Mouse (Mus musculus) limb, embryonic 14.5 days (tissue): ENCODE measurements at regions not wholly inside any gene's neighbourhood (a gene's known extent, or its start where the extent isn't known, plus 50 kb on each side); places are given as distances from the start of the nearest gene placed in this dataset.

ENCODE experiments used
- ATAC-seq: fragments of 200-750 bp; cut with Nextera tagmentation; 2 replicates; pipeline ENCODE4 v1.8.0; 2017; ENCODE audit warnings: low read depth, moderate number of reproducible peaks, moderate TSS enrichment; ENCODE audit not compliant: low FRiP score
- DNase-seq: peaks from one replicate; pipeline ENCODE4 v3.0.0-alpha.2; 2015; ENCODE audit warnings: low spot score
- H3K27ac ChIP-seq: fragments of 300-500 bp; sonication (generic); replicated peaks from 2 replicates; pipeline ENCODE4 v1.5.1; 2014; ENCODE audit warnings: low read depth, mild to moderate bottlenecking, low read length, moderate library complexity, mixed read lengths
- H3K27me3 ChIP-seq: fragments of 300-500 bp; sonication (generic); 2 replicates; pipeline ENCODE4 v1.6.1; 2014; ENCODE audit warnings: low read length, mixed read lengths; ENCODE audit not compliant: control insufficient read depth, insufficient read depth
- H3K36me3 ChIP-seq: fragments of 300-500 bp; sonication (generic); 2 replicates; pipeline ENCODE4 v1.6.1; 2014; ENCODE audit warnings: mild to moderate bottlenecking, low read length, moderate library complexity, mixed read lengths; ENCODE audit not compliant: control insufficient read depth, insufficient read depth
- H3K4me1 ChIP-seq: fragments of 300-500 bp; sonication (generic); 2 replicates; pipeline ENCODE4 v1.6.1; 2014; ENCODE audit warnings: antibody characterized with exemption, low read length, mixed read lengths; ENCODE audit not compliant: control insufficient read depth, insufficient read depth
- H3K4me2 ChIP-seq: fragments of 300-500 bp; sonication (generic); replicated peaks from 2 replicates; pipeline ENCODE4 v1.6.1; 2014; ENCODE audit warnings: low read depth, mild to moderate bottlenecking, low read length, moderate library complexity; ENCODE audit not compliant: severe bottlenecking
- H3K4me3 ChIP-seq: fragments of 300-500 bp; sonication (generic); replicated peaks from 2 replicates; pipeline ENCODE4 v1.5.1; 2014; ENCODE audit warnings: low read length
- H3K9ac ChIP-seq: fragments of 300-500 bp; sonication (generic); 2 replicates; pipeline ENCODE4 v1.6.1; 2014; ENCODE audit warnings: mild to moderate bottlenecking, low read depth, low read length, moderate library complexity; ENCODE audit not compliant: severe bottlenecking
- H3K9me3 ChIP-seq: fragments of 300-500 bp; sonication (generic); 2 replicates; pipeline ENCODE4 v1.6.1; 2016; ENCODE audit warnings: low read length; ENCODE audit not compliant: control insufficient read depth
- POLR2A ChIP-seq: fragments of 200-500 bp; IDR thresholded peaks from 2 replicates; pipeline ENCODE4 v1.8.0; 2012; ENCODE audit warnings: inconsistent platforms, mild to moderate bottlenecking, moderate library complexity, borderline replicate concordance; ENCODE audit not compliant: insufficient read depth, insufficient read length; ENCODE audit errors: extremely low read depth
- WGBS: fragments of 180-500 bp; shearing (Covaris S2); extraction: QIAGEN DNeasy Blood & Tissue Kit; methylation state at CpG from one replicate; pipeline ENCODE4 v1.1.7; 2014; 5-methylcytosine and 5-hydroxymethylcytosine counted together

- no peaks in the 10 kb centered on the region for H3K4me1 ChIP-seq
- H3K27me3 ChIP-seq, result no peaks in the 10 kb centered on the region
- H3K27ac ChIP-seq, result no peak overlapping the region
- 70% methylated on average over 3 of the region's 3 CpGs for WGBS
- TF ChIP-seq POLR2A, result no peak
- no peak for ATAC-seq
- no peak overlapping the region for H3K4me2 ChIP-seq
- H3K9me3 ChIP-seq, result no peaks in the 10 kb centered on the region
- H3K4me3 ChIP-seq, result no peak overlapping the region
- no peak for DNase-seq
- no peaks in the 10 kb centered on the region for H3K36me3 ChIP-seq
- H3K9ac ChIP-seq, result no peak overlapping the region
Measured at GRCm38 (mm10) chr13:72800546-72800945, 171.9 kb downstream of the Irx2 start.

DNA sequence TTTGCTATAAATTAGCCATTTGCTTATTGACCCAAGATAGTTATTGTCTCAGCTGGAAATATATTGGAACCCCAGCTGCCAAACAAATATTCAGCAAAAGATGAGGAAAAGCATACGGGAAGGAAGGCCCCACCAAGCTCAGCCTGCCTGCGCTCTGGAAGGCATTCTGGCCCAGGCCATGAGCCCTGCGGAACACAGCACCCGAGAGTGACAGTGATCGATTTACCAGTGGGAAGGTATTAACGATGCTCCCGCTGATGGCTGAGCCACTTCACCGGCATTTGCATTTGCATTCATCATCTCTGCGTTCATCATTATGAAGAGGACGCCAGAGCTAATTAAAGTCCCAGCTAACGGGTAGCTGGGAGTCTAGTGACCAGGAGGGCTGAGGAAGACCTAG, 174.8 kb downstream of the Irx2 start:
- H3K27me3 ChIP-seq, result no peaks in the 10 kb centered on the region
- no peak for ATAC-seq
- no peak overlapping the region for H3K4me2 ChIP-seq
- no peak overlapping the region for H3K9ac ChIP-seq
- no peaks in the 10 kb centered on the region for H3K9me3 ChIP-seq
- no peak overlapping the region for H3K27ac ChIP-seq
- TF ChIP-seq POLR2A, result no peak
- DNase-seq, result no peak
- H3K4me1 ChIP-seq, result no peaks in the 10 kb centered on the region
- H3K4me3 ChIP-seq, result no peak overlapping the region
- no peaks in the 10 kb centered on the region for H3K36me3 ChIP-seq
- 50% methylated on average over 11 of the region's 11 CpGs for WGBS

- Histone ChIP-seq H3K27me3 (no peaks in the 10 kb centered on the region), H3K36me3 (no peaks in the 10 kb centered on the region), H3K4me2 (no peak overlapping the region), H3K4me1 (no peaks in the 10 kb centered on the region), H3K4me3 (no peak overlapping the region), H3K27ac (no peak overlapping the region), H3K9me3 (no peaks in the 10 kb centered on the region), H3K9ac (no peak overlapping the region)
- WGBS, result 94% methylated on average over 3 of the region's 3 CpGs
- no peak for ATAC-seq
- DNase-seq, result no peak
- TF ChIP-seq POLR2A, result no peak
Measured at GRCm38 (mm10) chr13:72809226-72809625, 180.6 kb downstream of the Irx2 start.

DNA sequence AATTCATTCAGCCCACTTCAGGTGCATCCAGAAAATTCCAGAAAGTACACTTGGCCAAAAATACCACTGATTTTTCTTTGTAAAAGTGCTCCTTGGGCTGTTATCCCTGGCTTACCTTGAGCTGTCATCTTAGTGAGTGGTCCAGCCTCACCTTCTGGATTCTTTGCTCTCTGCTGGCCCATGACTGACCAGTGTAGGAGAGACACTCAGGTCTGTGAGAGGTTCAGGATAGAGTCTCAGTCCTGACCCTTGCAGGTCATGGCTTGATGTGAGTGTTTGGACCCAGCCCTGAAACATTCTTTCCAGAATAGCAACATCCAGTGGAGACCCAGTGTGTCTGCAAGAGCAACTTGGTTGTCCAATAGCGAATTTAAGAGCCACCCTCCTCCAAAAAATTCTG, 182.0 kb downstream of the Irx2 start:
- WGBS, result 75% methylated on average over 1 of the region's 1 CpGs
- no peak for DNase-seq
- H3K9me3 ChIP-seq, result no peaks in the 10 kb centered on the region

DNA sequence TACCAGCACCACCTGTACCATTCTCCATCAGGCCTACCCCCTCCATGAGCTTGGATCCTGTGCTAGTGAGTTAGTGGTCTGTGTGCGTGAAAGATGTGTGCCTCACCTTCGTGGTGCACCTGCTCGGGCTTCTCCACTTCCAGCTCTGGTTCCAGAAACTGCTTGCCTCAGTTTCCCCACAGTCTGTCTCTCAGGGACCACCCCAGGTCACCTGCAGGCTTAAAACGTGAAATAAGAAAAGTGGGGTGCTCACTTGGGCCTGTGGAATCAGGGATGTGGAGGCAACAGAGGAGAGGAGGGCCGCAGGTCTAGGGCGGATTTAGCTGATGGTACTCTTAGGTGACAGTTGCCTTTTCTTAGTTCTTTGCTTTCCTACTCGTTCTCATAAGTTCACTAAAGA, 186.0 kb downstream of the Irx2 start:
- WGBS, result 60% methylated on average over 7 of the region's 7 CpGs
- H3K4me1 ChIP-seq, result no peaks in the 10 kb centered on the region
- H3K27ac ChIP-seq, result no peak overlapping the region
- peaks cover 29% of the 10 kb centered on the region for H3K27me3 ChIP-seq
- H3K36me3 ChIP-seq, result no peaks in the 10 kb centered on the region
- no peak overlapping the region for H3K4me3 ChIP-seq
- H3K4me2 ChIP-seq, result no peak overlapping the region
- no peaks in the 10 kb centered on the region for H3K9me3 ChIP-seq
- DNase-seq (no peak), ATAC-seq (no peak)
- no peak for TF ChIP-seq POLR2A
- no peak overlapping the region for H3K9ac ChIP-seq

More for the DNA sequence above, 182.0 kb downstream of the Irx2 start:
- H3K36me3 ChIP-seq, result no peaks in the 10 kb centered on the region
- no peak overlapping the region for H3K9ac ChIP-seq
- no peak overlapping the region for H3K4me3 ChIP-seq
- no peak for TF ChIP-seq POLR2A
- no peak overlapping the region for H3K27ac ChIP-seq
- ATAC-seq, result no peak
- H3K4me1 ChIP-seq, result no peaks in the 10 kb centered on the region
- peaks cover 10% of the 10 kb centered on the region; the same call in 1 of the 2 replicates for H3K27me3 ChIP-seq
- no peak overlapping the region for H3K4me2 ChIP-seq

- peaks cover 29% of the 10 kb centered on the region for H3K27me3 ChIP-seq
- H3K9me3 ChIP-seq, result no peaks in the 10 kb centered on the region
- WGBS, result 7% methylated on average over 4 of the region's 4 CpGs
- no peak for TF ChIP-seq POLR2A
- DNase-seq (no peak), ATAC-seq (no peak)
- H3K9ac ChIP-seq, result no peak overlapping the region
- H3K4me2 ChIP-seq, result no peak overlapping the region
- no peak overlapping the region for H3K27ac ChIP-seq
- H3K36me3 ChIP-seq, result no peaks in the 10 kb centered on the region
- no peaks in the 10 kb centered on the region for H3K4me1 ChIP-seq
- no peak overlapping the region for H3K4me3 ChIP-seq
Measured at GRCm38 (mm10) chr13:72815236-72815932, 186.8 kb downstream of the Irx2 start.
